Mouse (Mus musculus): Measurements from ENCODE around the gene Rnls.

The Rnls gene

DNA sequence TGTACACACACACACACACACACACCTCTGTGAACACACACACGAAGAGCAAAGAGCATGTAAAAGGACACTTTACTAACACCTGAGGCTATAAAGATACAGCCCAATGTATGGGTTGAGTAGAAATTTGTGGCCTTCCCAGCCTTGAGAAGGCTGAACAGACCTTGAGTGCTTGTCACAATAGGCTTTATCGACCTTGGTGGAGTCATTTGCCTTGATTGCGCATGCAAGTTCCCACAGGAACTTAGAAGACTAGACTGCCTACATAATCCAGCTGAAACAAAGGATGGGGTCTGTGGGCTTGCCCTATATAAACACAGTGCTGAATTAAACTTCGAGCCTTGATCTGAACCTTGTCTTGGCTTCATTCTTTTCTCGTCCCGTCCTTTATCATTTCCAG lies 288.2 kb downstream of the Rnls start:
- no peak for DNase-seq (ENCODE audit: low spot score in 2 of 2)

DNA sequence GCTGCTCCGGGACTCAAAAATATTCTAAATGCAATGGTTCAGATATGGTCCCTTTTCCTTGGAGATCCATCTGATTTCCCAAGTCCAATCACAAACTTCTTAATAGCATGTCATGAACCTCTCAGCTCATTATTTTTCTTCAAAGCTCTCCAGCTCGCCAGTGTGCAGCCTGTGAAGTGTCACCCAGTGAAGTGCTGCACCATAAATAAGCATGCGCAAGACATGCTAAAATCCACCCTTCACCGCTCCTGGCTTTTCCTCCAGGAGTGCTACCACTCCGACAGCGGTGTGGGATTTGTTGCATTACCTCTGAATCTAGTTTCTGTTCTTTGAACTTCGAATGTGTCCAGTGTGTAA lies 289.3 kb downstream of the Rnls start:
- no peak for DNase-seq (ENCODE audit: low spot score in 2 of 2)

- DNase-seq (ENCODE audit: low spot score in 2 of 2), result no peak
Observed at GRCm38 (mm10) chr19:33102008-33102782, 289.9 kb downstream of the Rnls start.

- peak in 1 of 2 experiments; percentile 13 for DNase-seq (ENCODE audit: low spot score in 2 of 2)
Observed at GRCm38 (mm10) chr19:33101093-33102007, 290.7 kb downstream of the Rnls start.

- DNase-seq (ENCODE audit: low spot score in 2 of 2), result no peak
Observed at GRCm38 (mm10) chr19:33100598-33100997, 291.5 kb downstream of the Rnls start.

GRCm38 (mm10) chr19:33100031-33100430 lies 292.1 kb downstream of the Rnls start:
- DNase-seq (ENCODE audit: low spot score in 2 of 2), result no peak

- DNase-seq (ENCODE audit: low spot score in 2 of 2), result no peak
Observed at GRCm38 (mm10) chr19:33099201-33099788, 292.8 kb downstream of the Rnls start.

- DNase-seq (ENCODE audit: low spot score in 2 of 2), result no peak
Observed at GRCm38 (mm10) chr19:33097691-33098090, 294.4 kb downstream of the Rnls start.

DNA sequence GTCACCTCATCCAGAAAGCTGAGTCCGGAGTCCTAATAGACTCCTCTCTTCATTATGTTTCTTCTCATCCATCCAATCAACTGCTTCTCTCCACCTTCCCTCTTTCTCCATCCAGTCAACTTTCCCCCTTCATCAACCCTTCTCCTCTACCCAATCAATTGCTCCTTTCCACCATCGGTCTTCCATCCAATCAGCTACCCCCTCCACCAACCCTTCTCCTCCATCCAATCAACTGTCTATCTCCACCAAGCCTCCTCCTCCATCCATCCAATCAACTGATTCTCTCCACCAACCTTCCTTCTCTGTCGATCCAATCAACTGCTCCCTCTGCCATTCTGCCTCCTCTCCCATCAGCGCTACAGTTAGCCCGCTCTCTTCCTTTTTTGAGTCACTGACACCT lies 295.5 kb downstream of the Rnls start:
- DNase-seq (ENCODE audit: low spot score in 2 of 2), result no peak

DNA sequence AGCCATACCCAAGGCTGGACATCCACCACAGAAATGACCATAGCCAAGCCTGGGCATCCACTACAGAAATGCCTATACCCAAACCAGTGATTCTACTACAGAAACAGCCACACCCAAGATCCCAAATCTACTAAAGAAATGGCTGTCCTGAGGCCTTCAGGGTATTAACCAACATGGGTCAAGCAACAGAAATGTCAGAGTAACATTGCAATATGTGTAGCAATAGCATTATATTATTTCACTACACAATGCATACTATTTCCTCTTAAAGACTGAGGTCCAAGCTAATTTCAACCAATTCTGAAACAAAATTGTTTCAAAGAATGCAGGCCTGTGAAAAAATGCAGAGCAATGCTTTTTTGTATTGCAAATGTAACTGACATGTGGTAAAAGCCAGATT lies 299.5 kb downstream of the Rnls start:
- DNase-seq (ENCODE audit: low spot score in 2 of 2), result no peak

GRCm38 (mm10) chr19:33091324-33091723 lies 300.8 kb downstream of the Rnls start:
- no peak for DNase-seq (ENCODE audit: low spot score in 2 of 2)

DNA sequence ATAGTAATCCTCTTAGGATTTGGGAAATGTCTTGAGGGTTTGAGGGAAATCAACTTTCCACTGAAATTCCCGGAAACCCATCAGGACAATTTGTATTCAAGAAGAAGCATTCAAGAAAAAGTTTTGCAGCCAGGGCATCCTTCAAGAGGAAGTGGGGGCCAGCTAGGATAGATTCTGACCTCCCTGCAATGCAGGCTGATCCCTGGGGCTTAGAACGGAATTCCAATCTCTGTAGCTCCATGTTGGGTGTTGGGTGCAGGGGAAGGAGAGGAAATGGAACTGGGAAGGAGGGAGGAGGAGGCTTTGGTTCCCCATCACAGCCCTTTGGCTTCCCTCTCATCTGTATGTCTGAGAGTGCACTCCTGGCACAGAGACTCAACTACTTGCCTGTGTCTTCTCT lies 303.2 kb downstream of the Rnls start:
- DNase-seq (ENCODE audit: low spot score in 2 of 2), result no peak

DNA sequence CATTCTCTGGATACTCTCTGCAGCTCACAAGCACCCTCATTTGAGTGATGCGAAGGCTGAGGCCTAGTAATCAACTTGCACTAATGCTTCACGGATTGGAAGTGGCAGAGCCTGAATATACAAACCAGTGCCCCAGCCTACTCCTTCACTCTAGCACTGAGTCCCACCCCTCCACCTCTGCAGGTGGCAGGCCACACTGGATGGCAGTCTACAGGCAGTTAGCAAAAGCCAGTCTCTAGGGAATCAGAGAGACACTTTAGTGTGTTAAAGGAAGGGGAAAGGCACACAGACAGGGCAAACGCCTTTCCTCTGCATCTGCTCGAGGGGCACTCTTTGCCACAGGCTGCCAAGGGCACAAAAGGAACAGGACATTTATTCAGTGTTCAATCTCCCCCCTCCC lies 304.1 kb downstream of the Rnls start:
- no peak for DNase-seq (ENCODE audit: low spot score in 2 of 2)
